Mouse (Mus musculus) heart, embryonic 13.5 days (tissue): ENCODE data around the gene Cep78. TPM values are rescaled to one million over a fixed set of nuclear protein-coding genes. Genes with fewer than 3 reads are reported as not detected.
A peak's percentile ranks its signal among the peaks of the same experiment; 100 is the strongest.

Experiments
- ATAC-seq: fragments of 200-750 bp; cut with Nextera tagmentation; 2 replicates; pipeline ENCODE4 v1.8.0; 2017; ENCODE audit warnings: moderate TSS enrichment; ENCODE audit not compliant: insufficient number of reproducible peaks, low FRiP score, low TSS enrichment; ENCODE audit errors: extremely low read depth
- H3K27ac ChIP-seq: fragments of 300-500 bp; sonication (generic); replicated peaks from 2 replicates; pipeline ENCODE4 v1.5.1; 2015; ENCODE audit warnings: moderate library complexity, mild to moderate bottlenecking, inconsistent platforms
- H3K27me3 ChIP-seq: fragments of 300-500 bp; sonication (generic); replicated peaks from 2 replicates; pipeline ENCODE4 v1.6.1; 2015; ENCODE audit warnings: mild to moderate bottlenecking, inconsistent platforms
- H3K36me3 ChIP-seq: fragments of 300-500 bp; sonication (generic); 2 replicates; pipeline ENCODE4 v1.6.1; 2015; ENCODE audit warnings: mild to moderate bottlenecking, inconsistent platforms
- H3K4me1 ChIP-seq: fragments of 300-500 bp; sonication (generic); 2 replicates; pipeline ENCODE4 v1.6.1; 2015; ENCODE audit warnings: inconsistent platforms
- H3K4me2 ChIP-seq: fragments of 300-500 bp; sonication (generic); 2 replicates; pipeline ENCODE4 v1.6.1; 2015; ENCODE audit warnings: inconsistent platforms, mild to moderate bottlenecking, moderate library complexity
- H3K4me3 ChIP-seq: fragments of 300-500 bp; sonication (generic); 2 replicates; pipeline ENCODE4 v1.5.1; 2015; ENCODE audit warnings: moderate library complexity, mild to moderate bottlenecking, inconsistent platforms
- H3K9ac ChIP-seq: fragments of 300-500 bp; sonication (generic); 2 replicates; pipeline ENCODE4 v1.6.1; 2015; ENCODE audit warnings: inconsistent platforms, mild to moderate bottlenecking, moderate library complexity
- H3K9me3 ChIP-seq: fragments of 300-500 bp; sonication (generic); 2 replicates; pipeline ENCODE4 v1.6.1; 2016; ENCODE audit warnings: inconsistent platforms
- WGBS: fragments of 180-500 bp; shearing (Covaris S2); methylation state at CpG from one replicate; pipeline ENCODE4 v1.1.7; 2015; ENCODE audit warnings: mixed read lengths; 5-methylcytosine and 5-hydroxymethylcytosine counted together
- polyA plus RNA-seq: library from polyadenylated mRNA; unstranded; fragments of >200 nt; fragmentation: Nextera tagmentation; extraction: Ambion mirVana; gene quantifications from 2 replicates; pipeline ENCODE4 v1.2.1, GENCODE M21; 2015

The Cep78 gene
- polyA plus RNA-seq, 1 experiment from 2014 or later, result 12.9 TPM

GRCm38 (mm10) chr19:16009111-16009510 is 24.3 kb upstream of the Cep78 start:
- Histone ChIP-seq H3K9ac (no peak overlapping the region), H3K4me2 (no peak overlapping the region), H3K9me3 (no peaks in the 10 kb centered on the region), H3K27me3 (no peaks in the 10 kb centered on the region), H3K27ac (no peak overlapping the region), H3K4me1 (no peaks in the 10 kb centered on the region), H3K4me3 (no peak overlapping the region), H3K36me3 (no peaks in the 10 kb centered on the region)
- WGBS, result 74% methylated on average over 4 of the region's 4 CpGs
- ATAC-seq, result no peak

- ATAC-seq, result no peak
- no peaks in the 10 kb centered on the region for H3K36me3 ChIP-seq
- H3K4me1 ChIP-seq, result no peaks in the 10 kb centered on the region
- H3K4me2 ChIP-seq, result no peak overlapping the region
- 76% methylated on average over 8 of the region's 8 CpGs for WGBS
- H3K4me3 ChIP-seq, result no peak overlapping the region
- no peak overlapping the region for H3K27ac ChIP-seq
- no peaks in the 10 kb centered on the region for H3K27me3 ChIP-seq
- no peaks in the 10 kb centered on the region for H3K9me3 ChIP-seq
- no peak overlapping the region for H3K9ac ChIP-seq
Observed at GRCm38 (mm10) chr19:16007131-16007530, 22.3 kb upstream of the Cep78 start.

GRCm38 (mm10) chr19:15998157-15998556 is 13.4 kb upstream of the Cep78 start:
- H3K9ac ChIP-seq, result no peak overlapping the region
- no peaks in the 10 kb centered on the region for H3K27me3 ChIP-seq
- H3K4me1 ChIP-seq, result peaks cover 7% of the 10 kb centered on the region; the same call in 1 of the 2 replicates
- H3K27ac ChIP-seq, result no peak overlapping the region
- 3% methylated on average over 3 of the region's 3 CpGs for WGBS
- no peak for ATAC-seq
- H3K4me2 ChIP-seq, result no peak overlapping the region
- H3K9me3 ChIP-seq, result no peaks in the 10 kb centered on the region
- H3K36me3 ChIP-seq, result no peaks in the 10 kb centered on the region
- H3K4me3 ChIP-seq, result no peak overlapping the region

- H3K4me2 ChIP-seq, result peak overlapping the region; percentile 48
- no peak for ATAC-seq
- 0 out of 2 replicates have a peak overlapping the region, but pooled peaks have one; percentile 34 for H3K9ac ChIP-seq
- H3K4me3 ChIP-seq, result peak overlapping the region; percentile 6; the same call in 1 of the 2 replicates
- H3K4me1 ChIP-seq, result peaks cover 7% of the 10 kb centered on the region; the same call in 1 of the 2 replicates
- 52% methylated on average over 12 of the region's 12 CpGs for WGBS
- no peak overlapping the region for H3K27ac ChIP-seq
- H3K9me3 ChIP-seq, result no peaks in the 10 kb centered on the region
- H3K36me3 ChIP-seq, result no peaks in the 10 kb centered on the region
- H3K27me3 ChIP-seq, result no peaks in the 10 kb centered on the region
Observed at GRCm38 (mm10) chr19:15996901-15997564, 12.2 kb upstream of the Cep78 start.

- H3K9ac ChIP-seq, result no peak overlapping the region
- H3K9me3 ChIP-seq, result no peaks in the 10 kb centered on the region
- WGBS, result 76% methylated on average over 1 of the region's 1 CpGs
- H3K4me2 ChIP-seq, result no peak overlapping the region
- H3K36me3 ChIP-seq, result 0 out of 2 replicates have a peak, but pooled peaks cover 8% of the 10 kb centered on the region
- H3K27me3 ChIP-seq, result no peaks in the 10 kb centered on the region
- no peak for ATAC-seq
- no peak overlapping the region for H3K27ac ChIP-seq
- peaks cover 3% of the 10 kb centered on the region for H3K4me1 ChIP-seq
- H3K4me3 ChIP-seq, result no peak overlapping the region
Observed at GRCm38 (mm10) chr19:15990102-15990501, 5.3 kb upstream of the Cep78 start.

- no peaks in the 10 kb centered on the region for H3K9me3 ChIP-seq
Observed at GRCm38 (mm10) chr19:15985172-15985713, 454 bp upstream of the Cep78 start.

GRCm38 (mm10) chr19:15983739-15984344 is 947 bp downstream of the Cep78 start:
- H3K9me3 ChIP-seq, result no peaks in the 10 kb centered on the region
- H3K4me2 ChIP-seq, result peak overlapping the region; percentile 89
- H3K4me1 ChIP-seq, result peaks cover 18% of the 10 kb centered on the region
- H3K27ac ChIP-seq, result 0 out of 2 replicates have a peak overlapping the region, but pooled peaks have one; percentile 80
- no peaks in the 10 kb centered on the region for H3K27me3 ChIP-seq
- peaks cover 23% of the 10 kb centered on the region for H3K36me3 ChIP-seq
- 53% methylated on average over 15 of the region's 15 CpGs for WGBS
- no peak for ATAC-seq
- peak overlapping the region; percentile 69 for H3K4me3 ChIP-seq
- peak overlapping the region; percentile 87 for H3K9ac ChIP-seq

More at GRCm38 (mm10) chr19:15985172-15985713, 454 bp upstream of the Cep78 start:
- Histone ChIP-seq H3K4me1 (peaks cover 18% of the 10 kb centered on the region), H3K4me3 (peak overlapping the region; percentile 69), H3K4me2 (peak overlapping the region; percentile 89), H3K36me3 (peaks cover 16% of the 10 kb centered on the region; the same call in 1 of the 2 replicates), H3K9ac (peak overlapping the region; percentile 87), H3K27ac (no peak overlapping the region), H3K27me3 (no peaks in the 10 kb centered on the region)
- ATAC-seq, result no peak
- WGBS, result 26% methylated on average over 10 of the region's 10 CpGs

- WGBS, result 52% methylated on average over 10 of the region's 10 CpGs
- peak overlapping the region; percentile 89; the same call in 1 of the 2 replicates for H3K4me2 ChIP-seq
- no peak overlapping the region for H3K9ac ChIP-seq
- H3K4me1 ChIP-seq, result peaks cover 18% of the 10 kb centered on the region
- no peak overlapping the region for H3K27ac ChIP-seq
- H3K36me3 ChIP-seq, result peaks cover 25% of the 10 kb centered on the region
- no peak overlapping the region for H3K4me3 ChIP-seq
- H3K27me3 ChIP-seq, result no peaks in the 10 kb centered on the region
- no peak for ATAC-seq
- no peaks in the 10 kb centered on the region for H3K9me3 ChIP-seq
Observed at GRCm38 (mm10) chr19:15982926-15983738, 1.7 kb downstream of the Cep78 start.

- 65% methylated on average over 4 of the region's 4 CpGs for WGBS
- Histone ChIP-seq H3K36me3 (peaks cover 32% of the 10 kb centered on the region), H3K9ac (no peak overlapping the region)
Observed at GRCm38 (mm10) chr19:15981861-15982260, 2.9 kb downstream of the Cep78 start.

GRCm38 (mm10) chr19:15973365-15973764 is 11.4 kb downstream of the Cep78 start:
- Histone ChIP-seq H3K4me1 (no peaks in the 10 kb centered on the region), H3K4me3 (no peak overlapping the region), H3K27ac (no peak overlapping the region), H3K4me2 (no peak overlapping the region), H3K36me3 (peaks cover 85% of the 10 kb centered on the region), H3K9me3 (no peaks in the 10 kb centered on the region), H3K9ac (no peak overlapping the region), H3K27me3 (no peaks in the 10 kb centered on the region)
- ATAC-seq, result no peak
- 75% methylated on average over 4 of the region's 4 CpGs for WGBS

More at GRCm38 (mm10) chr19:15981861-15982260, 2.9 kb downstream of the Cep78 start:
- Histone ChIP-seq H3K4me2 (no peak overlapping the region), H3K27ac (no peak overlapping the region), H3K9me3 (no peaks in the 10 kb centered on the region), H3K27me3 (no peaks in the 10 kb centered on the region), H3K4me1 (peaks cover 18% of the 10 kb centered on the region), H3K4me3 (no peak overlapping the region)
- ATAC-seq, result no peak

GRCm38 (mm10) chr19:15965082-15965481 is 19.7 kb downstream of the Cep78 start:
- H3K4me1 ChIP-seq, result no peaks in the 10 kb centered on the region
- no peak overlapping the region for H3K4me2 ChIP-seq
- H3K27me3 ChIP-seq, result no peaks in the 10 kb centered on the region
- WGBS, result 58% methylated on average over 3 of the region's 3 CpGs
- no peaks in the 10 kb centered on the region for H3K9me3 ChIP-seq
- H3K27ac ChIP-seq, result no peak overlapping the region
- ATAC-seq, result peak; percentile 25
- peaks cover 58% of the 10 kb centered on the region for H3K36me3 ChIP-seq
- H3K9ac ChIP-seq, result no peak overlapping the region
- no peak overlapping the region for H3K4me3 ChIP-seq
